In genomic region chr1:164138365-164139130, GRCm38 (mm10) we compare ENCODE assay signal across 8 mouse cellular contexts. TPM values are rescaled to one million over a fixed set of nuclear protein-coding genes. Genes with fewer than 3 reads are reported as not detected.
DNase-seq lines count a peak whose midpoint lies in the region; ATAC-seq and TF ChIP-seq lines count a peak whose summit lies in the region.

No protein-coding gene starts in this region.

- TF ChIP-seq POLR2A in thymus, adult 2 months (IDR thresholded peaks at IDR 0.05; ENCODE audit: control insufficient read depth, extremely low read depth, insufficient read depth, low read length, poor library complexity) = no peak

- no peaks in the 10 kb centered on the region for H3K9me3 ChIP-seq in ES-E14 (ENCODE audit: control insufficient read depth, insufficient read depth, low read depth, low read length)
- no peaks in the 10 kb centered on the region for H3K9me3 ChIP-seq in forebrain, embryonic 16.5 days (ENCODE audit: control insufficient read depth, low read length)
- H3K9me3 ChIP-seq in lung, embryonic 15.5 days = no peaks in the 10 kb centered on the region

- peak overlapping the region; percentile 27; the same call in 1 of the 2 replicates for H3K4me2 ChIP-seq in forebrain, embryonic 16.5 days (ENCODE audit: low read length)
- H3K4me2 ChIP-seq in lung, embryonic 15.5 days = no peak overlapping the region

- H3K36me3 ChIP-seq in ES-E14 (ENCODE audit: control insufficient read depth, insufficient read depth, low read length, poor library complexity, severe bottlenecking) = no peaks in the 10 kb centered on the region
- H3K36me3 ChIP-seq in forebrain, embryonic 16.5 days (ENCODE audit: control insufficient read depth, insufficient read depth) = no peaks in the 10 kb centered on the region
- no peaks in the 10 kb centered on the region for H3K36me3 ChIP-seq in lung, embryonic 15.5 days
- H3K36me3 ChIP-seq in thymus, adult 2 months (ENCODE audit: control insufficient read depth, insufficient read depth, low read length) = no peaks in the 10 kb centered on the region

- H3K27ac ChIP-seq in ES-E14 (ENCODE audit: insufficient read depth, low read depth, low read length, poor library complexity, severe bottlenecking) = no peak overlapping the region
- no peak overlapping the region for H3K27ac ChIP-seq in forebrain, embryonic 16.5 days (ENCODE audit: low read length)
- H3K27ac ChIP-seq in lung, embryonic 15.5 days = no peak overlapping the region
- H3K27ac ChIP-seq in thymus, adult 2 months (ENCODE audit: control insufficient read depth, insufficient read depth, low read length) = no peak overlapping the region

- H3K27me3 ChIP-seq in forebrain, embryonic 16.5 days (replicated peaks; ENCODE audit: control insufficient read depth, insufficient read depth, low read length) = no peaks in the 10 kb centered on the region
- no peaks in the 10 kb centered on the region; the same call in 1 of the 2 replicates for H3K27me3 ChIP-seq in lung, embryonic 15.5 days
- H3K27me3 ChIP-seq in thymus, adult 2 months (ENCODE audit: control insufficient read depth, insufficient read depth, low read length) = no peaks in the 10 kb centered on the region

- ATAC-seq in forebrain, embryonic 16.5 days = peak; percentile 90
- peak; percentile 34 to 44; a peak in 3 of 4 replicates for ATAC-seq in hematopoietic stem cell, adult 5-6 weeks (replicated peaks in 1 of 2; ENCODE audit: insufficient read depth in 1 of 2, low FRiP score in 2 of 2, low TSS enrichment in 1 of 2, low read depth in 1 of 2, poor library complexity in 2 of 2, severe bottlenecking in 2 of 2)
- peak; percentile 58; the same call in 1 of the 2 replicates for ATAC-seq in lung, embryonic 15.5 days (ENCODE audit: borderline replicate concordance, extremely low read depth, low FRiP score, low TSS enrichment)

- DNase-seq in ES-E14 (ENCODE audit: low read depth, low spot score) = peak; percentile 61
- peak; percentile 3 for DNase-seq in cerebellum, adult 11-12 months
- DNase-seq in layer of hippocampus, adult 8-10 months (ENCODE audit: low spot score in 2 of 2) = peak; percentile 30 to 81
- peak; percentile 13 for DNase-seq in ovary, adult 18-20 months (ENCODE audit: low spot score)
- DNase-seq in thymus, adult 2 months = peak; percentile 88

- no peaks in the 10 kb centered on the region for H3K4me1 ChIP-seq in ES-E14 (ENCODE audit: control insufficient read depth in 2 of 2, insufficient read depth in 2 of 2, low read length in 2 of 2, poor library complexity in 1 of 2)
- H3K4me1 ChIP-seq in forebrain, embryonic 16.5 days (replicated peaks; ENCODE audit: control insufficient read depth, insufficient read depth, low read length) = no peaks in the 10 kb centered on the region
- no peaks in the 10 kb centered on the region for H3K4me1 ChIP-seq in lung, embryonic 15.5 days
- peaks cover 22% of the 10 kb centered on the region for H3K4me1 ChIP-seq in thymus, adult 2 months (replicated peaks; ENCODE audit: control insufficient read depth, insufficient read depth, low read length)

- peak; percentile 80; the same call in 1 of the 2 replicates for TF ChIP-seq CTCF in thymus, adult 2 months (IDR thresholded peaks at IDR 0.05; ENCODE audit: borderline replicate concordance, control insufficient read depth, extremely low read depth, insufficient read depth, low read length, poor library complexity)

- H3K4me3 ChIP-seq in ES-E14 (ENCODE audit: insufficient read depth in 1 of 2, low read depth in 1 of 2, low read length in 2 of 2, poor library complexity in 1 of 2, severe bottlenecking in 1 of 2) = no peak overlapping the region
- H3K4me3 ChIP-seq in forebrain, embryonic 16.5 days (replicated peaks; ENCODE audit: low read length) = no peak overlapping the region
- H3K4me3 ChIP-seq in lung, embryonic 15.5 days = no peak overlapping the region
- no peak overlapping the region for H3K4me3 ChIP-seq in thymus, adult 2 months (ENCODE audit: control insufficient read depth, insufficient read depth, low read length)

- in situ Hi-C loops in ES-E14 (cut with MboI; ENCODE audit: low sequenced_read_pairs in 2 of 2, unreplicated experiment in 2 of 2) = no loop called here

- WGBS in forebrain, embryonic 16.5 days = 3% methylated on average over 5 of the region's 5 CpGs
- WGBS in lung, embryonic 15.5 days = 8% methylated on average over 5 of the region's 5 CpGs
- under 1% methylated on average over 5 of the region's 5 CpGs for WGBS in thymus, adult 2 months

- no peak overlapping the region for H3K9ac ChIP-seq in ES-E14 (ENCODE audit: insufficient read depth, low read depth, low read length, poor library complexity, severe bottlenecking)
- H3K9ac ChIP-seq in forebrain, embryonic 16.5 days (replicated peaks; ENCODE audit: low read depth, low read length) = no peak overlapping the region
- no peak overlapping the region for H3K9ac ChIP-seq in lung, embryonic 15.5 days

TF ChIP-seq in ES-E14, 5 proteins besides CTCF, POLR2A, EP300 and RAD21:
- TF ChIP-seq CHD2 (IDR thresholded peaks at IDR 0.05; ENCODE audit: low read depth, low read length) (no peak), ZC3H11A (IDR thresholded peaks at IDR 0.05; ENCODE audit: borderline replicate concordance, low read depth, low read length) (peak; percentile 85)

RNA-seq across cellular contexts. Expression of gene F5, which starts 13.1 kb away (rescaled TPM):
- total RNA-seq in ES-E14 (2012; rRNA removed) = 0.76 and 1.3 TPM in 2 replicates
- 0.04 and 0.11 TPM in 2 replicates for polyA plus RNA-seq in forebrain, embryonic 16.5 days (2015; fragmentation: Nextera tagmentation; extraction: Ambion mirVana)
- 1.2 and 5.4 TPM in 2 replicates for total RNA-seq in hematopoietic stem cell, adult 5-6 weeks (2017)
- total RNA-seq in layer of hippocampus, adult 8-10 months (2022) = 1 to 10 TPM in 2 of 4 experiments, under 1 TPM in 2; 0.26 to 1.8 (median 0.95) TPM
- polyA plus RNA-seq in lung, embryonic 15.5 days (2015; fragmentation: Nextera tagmentation; extraction: Ambion mirVana) = 0.20 and 0.30 TPM in 2 replicates
- polyA plus RNA-seq in thymus, adult 2 months (2012; rRNA removed) = 0.56 and 0.78 TPM in 2 replicates

RNA-seq across cellular contexts. Expression of gene Selp, which starts 23.5 kb away (rescaled TPM):
- 0.21 and 0.22 TPM in 2 replicates for total RNA-seq in ES-E14 (2012; rRNA removed)
- polyA plus RNA-seq in forebrain, embryonic 16.5 days (2015; fragmentation: Nextera tagmentation; extraction: Ambion mirVana) = 0.19 TPM in 1 of 2 replicates, not detected in the other
- total RNA-seq in hematopoietic stem cell, adult 5-6 weeks (2017) = 4.6 and 5.0 TPM in 2 replicates
- not detected for total RNA-seq in layer of hippocampus, adult 8-10 months (2022)
- 0.06 and 0.37 TPM in 2 replicates for polyA plus RNA-seq in lung, embryonic 15.5 days (2015; fragmentation: Nextera tagmentation; extraction: Ambion mirVana)
- polyA plus RNA-seq in thymus, adult 2 months (2012; rRNA removed) = 1.3 and 2.8 TPM in 2 replicates

Comparison
In these comparisons a context has a peak if more than half of its experiments do, and no peak if none do; other contexts are left out.
1. DNase-seq: peak in every context shown above with its lines; median percentile 88 in thymus, adult 2 months; 61 in ES-E14; 56 in layer of hippocampus, adult 8-10 months; 13 in ovary, adult 18-20 months; 3 in cerebellum, adult 11-12 months.
2. ATAC-seq: peak in every context shown above with its lines; median percentile 90 in forebrain, embryonic 16.5 days; 58 in lung, embryonic 15.5 days; 39 in hematopoietic stem cell, adult 5-6 weeks.